Mouse (Mus musculus) cerebellum, postnatal 10 days (tissue): ENCODE measurements around the gene Gm20449.
A peak's percentile ranks its signal among the peaks of the same experiment; 100 is the strongest.
"Not testable (repeated sequence)": the region's sequence is repeated elsewhere in the genome, so short reads cannot be mapped to it uniquely, and the experiment has no call there.

Source experiments
- DNase-seq, 2 experiments: peaks; one replicate each; pipeline ENCODE4 v3.0.0; 2021; ENCODE audit warnings: mixed read lengths in 2 of 2

Gene Gm20449

DNA sequence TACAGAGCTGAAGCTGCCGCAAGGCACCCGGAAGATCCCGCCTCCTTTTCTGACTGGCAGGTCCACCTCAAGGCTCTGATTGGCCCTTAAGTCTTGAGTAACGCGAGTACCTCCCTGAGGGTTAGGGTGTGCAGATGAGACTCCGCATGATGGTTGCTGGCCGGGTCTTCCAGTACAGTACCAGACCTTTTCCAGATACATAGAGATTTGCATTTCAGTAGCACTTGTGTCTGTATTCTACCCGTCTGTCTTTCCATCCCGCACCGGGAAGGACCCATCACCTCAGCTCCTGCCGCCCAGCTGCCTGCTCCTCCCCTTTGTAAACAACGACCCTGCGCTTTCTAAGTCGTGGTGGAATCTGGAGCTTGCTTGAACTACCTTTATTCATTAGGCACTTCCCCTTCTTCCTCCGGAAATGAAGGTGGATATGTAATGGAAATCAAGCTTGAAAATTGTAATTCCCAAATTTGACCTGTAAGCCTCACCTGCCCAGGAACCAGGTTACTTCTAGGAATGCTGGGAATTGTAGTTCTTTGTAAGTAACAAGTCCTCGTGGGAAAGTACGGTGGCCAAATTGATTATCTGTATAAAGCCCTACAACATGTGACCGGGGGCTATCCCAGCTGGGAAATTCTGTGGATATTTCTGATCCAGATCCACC lies at the start of gene Gm20449, which contains the start of gene AW146154:
Gm20449 (minus strand) TSS at position 29 of the 661 bp plus-strand sequence.
AW146154 (minus strand) TSS at position 502 of the 661 bp plus-strand sequence.
- peak; percentile 99 for DNase-seq

DNA sequence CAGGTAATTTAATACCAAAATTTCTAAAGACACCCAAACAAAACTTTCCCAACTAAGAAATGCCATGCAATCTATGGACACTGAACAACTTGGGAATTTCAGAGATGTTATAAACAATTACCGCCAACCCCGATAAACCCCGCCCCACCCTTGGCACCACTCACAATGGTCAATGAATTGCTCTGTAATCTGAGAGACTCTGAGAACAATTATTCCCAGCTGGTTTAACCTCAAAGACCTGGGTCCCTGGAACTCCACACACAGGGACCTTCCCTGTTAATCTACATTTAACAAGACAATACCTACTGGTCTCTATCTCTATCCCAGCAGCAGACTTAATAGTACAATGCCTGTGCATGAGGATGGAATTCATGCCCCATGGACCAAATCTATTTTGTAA lies 13.5 kb upstream of the Gm20449 start:
- no peak for DNase-seq

DNA sequence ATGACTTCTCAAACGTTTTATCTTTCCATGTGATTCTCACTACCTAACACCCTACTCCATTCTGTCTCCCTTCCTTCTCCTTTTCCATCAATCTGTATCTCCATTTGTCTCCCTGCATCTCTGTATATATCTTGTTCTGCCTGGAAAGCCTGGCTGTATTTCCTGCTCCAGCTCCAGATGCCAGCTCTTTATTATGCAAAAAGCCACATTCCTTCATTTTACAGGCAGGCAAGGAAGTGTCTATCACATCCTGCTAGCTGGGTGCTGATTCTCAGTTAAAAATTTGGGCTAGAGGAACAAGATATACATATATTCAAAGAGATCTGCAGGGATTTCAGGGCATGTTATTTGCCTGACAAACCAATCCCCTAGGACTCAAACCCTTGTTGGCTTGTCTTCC lies 13.0 kb upstream of the Gm20449 start:
- no peak for DNase-seq

DNA sequence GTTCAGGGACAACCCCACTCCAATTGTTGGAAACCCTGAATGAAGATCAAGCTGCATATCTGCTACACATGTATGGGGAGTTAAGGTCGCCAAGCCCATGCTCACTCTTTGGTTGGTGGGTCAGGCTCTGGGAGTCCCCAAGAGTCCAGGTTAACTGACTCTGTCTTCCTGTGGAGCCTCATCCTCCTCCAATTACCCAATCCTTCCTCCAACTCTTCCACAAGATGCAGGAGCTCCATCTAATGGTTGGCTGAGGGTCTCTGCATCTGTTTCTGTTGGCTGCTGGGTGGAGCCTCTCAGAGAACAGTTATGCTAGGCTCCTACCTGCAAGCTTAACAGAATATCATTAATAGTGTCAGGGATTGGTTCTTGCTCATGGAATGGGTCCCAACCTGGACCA lies 3.2 kb upstream of the Gm20449 start:
- peak in 1 of 2 experiments; percentile 5 for DNase-seq

DNA sequence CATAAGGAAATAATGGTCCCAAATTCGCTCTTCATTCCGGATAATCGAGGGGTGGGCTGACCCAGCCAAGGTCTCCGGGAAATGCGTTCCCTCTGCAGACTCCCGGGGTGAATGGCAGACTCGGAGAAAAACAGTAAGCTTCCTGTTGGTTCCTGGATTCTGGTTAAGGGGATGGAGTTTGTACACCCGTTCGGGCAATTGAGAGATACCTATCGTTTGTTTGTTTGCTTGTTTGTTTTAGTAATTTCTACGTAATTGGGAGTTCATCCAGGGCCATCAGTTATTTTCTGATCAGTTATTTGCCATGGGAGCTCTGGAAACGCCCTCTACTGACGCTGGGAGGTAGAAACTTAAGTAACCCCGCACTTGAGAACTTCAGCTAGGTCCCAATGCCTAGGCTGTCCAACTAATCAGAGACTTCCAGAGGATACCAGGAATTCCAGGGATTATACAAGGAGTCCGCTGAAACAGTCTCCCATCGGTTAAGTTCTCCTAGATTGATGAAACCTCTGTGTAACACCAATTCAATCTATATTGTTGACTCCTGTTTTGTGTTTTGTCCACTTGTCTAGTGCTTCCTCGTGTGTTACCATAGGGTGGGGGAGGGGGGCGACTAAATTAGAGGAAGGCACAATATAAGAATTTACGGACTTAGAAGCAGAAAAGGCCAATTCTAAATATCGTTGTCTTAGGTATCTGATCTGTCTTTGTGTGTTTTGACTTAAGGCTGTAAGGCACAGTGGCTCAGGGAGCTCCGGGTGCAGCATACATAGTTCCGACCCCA lies 1.1 kb upstream of the Gm20449 start:
- peak; percentile 69 to 75 for DNase-seq

DNA sequence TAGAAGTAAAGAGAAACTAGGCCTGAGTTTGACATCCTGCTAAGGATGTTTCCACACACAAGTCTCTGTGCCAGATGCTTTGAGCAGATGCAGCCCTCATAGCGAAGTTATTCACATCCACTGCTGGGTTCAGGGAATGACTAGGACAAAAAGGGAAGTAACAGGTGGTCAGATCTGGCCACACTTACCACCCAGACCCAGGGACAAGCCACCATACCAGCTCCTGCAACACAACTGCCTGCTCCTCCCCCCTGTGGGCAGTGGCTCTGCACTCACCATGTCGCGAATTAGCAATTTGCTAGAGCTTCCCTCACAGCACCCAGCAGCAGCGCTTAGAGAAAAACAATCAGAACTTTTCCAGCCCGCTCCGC lies 214 bp downstream of the Gm20449 start:
- not testable (repeated sequence) for DNase-seq

DNA sequence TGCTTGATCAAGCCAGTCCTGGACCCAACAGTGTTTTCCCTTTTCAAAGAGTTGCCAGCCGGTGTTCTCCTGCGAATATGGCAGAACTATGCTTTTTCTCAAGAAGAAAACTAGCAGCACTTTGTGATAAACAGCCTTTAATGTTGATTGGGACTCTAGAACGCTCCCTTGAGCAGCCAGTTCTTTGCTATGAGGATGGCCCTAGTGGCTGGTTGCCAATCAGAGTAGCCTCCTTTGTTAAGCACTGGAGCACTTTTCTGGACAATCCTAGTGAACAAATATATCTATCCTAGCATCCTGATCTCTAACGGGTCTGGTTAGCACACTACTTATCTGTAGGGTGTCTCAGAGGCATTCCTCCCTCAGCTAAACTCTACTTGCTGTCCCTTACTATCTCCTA lies 753 bp downstream of the Gm20449 start:
- DNase-seq: peak; percentile 36 to 51

DNA sequence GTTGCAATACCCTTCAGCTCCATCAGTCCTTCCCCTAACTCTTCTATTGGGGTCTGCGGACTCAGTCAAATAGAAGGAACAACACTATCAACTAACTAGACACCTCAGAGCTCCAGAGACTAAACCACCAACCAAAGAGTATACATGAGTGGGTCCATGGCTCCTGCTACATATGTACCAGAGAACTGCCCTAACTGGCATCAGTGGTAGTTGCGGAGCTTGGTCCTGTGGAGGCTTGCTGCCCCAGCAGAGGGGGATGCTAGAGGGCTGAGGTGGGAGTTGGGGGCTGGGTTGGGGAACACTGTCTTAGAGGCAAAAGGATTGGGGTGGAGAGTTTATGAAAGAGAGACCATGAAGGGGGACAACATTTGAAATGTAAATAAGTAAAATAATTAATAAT lies 1.3 kb downstream of the Gm20449 start:
- DNase-seq: peak; percentile 18 to 25

DNA sequence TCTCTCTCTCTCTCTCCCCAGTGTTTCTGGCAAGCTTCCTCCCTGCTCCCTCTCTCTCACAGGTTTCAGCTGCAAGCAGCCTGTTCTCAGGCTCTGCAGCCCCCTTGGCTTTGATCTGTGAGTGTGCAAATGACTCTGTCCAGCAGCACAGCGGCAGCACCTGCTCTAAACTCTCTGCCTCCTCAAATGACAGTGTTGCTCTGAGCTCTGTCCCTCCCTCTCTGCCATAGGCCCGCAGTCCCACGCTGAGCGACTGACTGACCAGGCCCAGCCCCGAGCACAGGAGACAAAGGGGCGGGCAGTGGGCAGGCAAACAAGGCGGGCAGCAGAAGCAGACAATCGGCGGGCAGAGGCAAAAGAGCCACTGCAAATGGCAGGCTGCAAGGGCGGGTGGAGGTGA lies 47.4 kb downstream of the Gm20449 start:
- peak in 1 of 2 experiments; percentile 2 for DNase-seq

DNA sequence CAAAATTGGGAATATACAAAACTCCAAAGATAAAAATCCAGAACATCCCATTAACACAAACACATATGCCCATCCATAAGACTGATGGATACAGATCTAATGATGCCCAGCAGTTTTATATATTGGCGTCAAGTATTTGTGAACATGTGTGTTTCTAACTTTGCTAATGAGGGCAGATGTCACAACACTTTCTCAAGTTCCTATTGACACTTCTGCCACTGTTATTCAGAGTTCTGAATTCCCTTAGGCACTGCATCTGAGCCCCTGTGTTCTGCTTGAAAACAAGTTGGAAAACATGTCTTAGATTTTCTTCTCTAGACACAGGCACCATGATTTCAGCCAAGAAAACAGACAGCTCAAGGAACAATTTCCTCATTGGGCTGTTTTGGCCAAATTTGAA lies 50.6 kb downstream of the Gm20449 start, which contains the start of gene Vmn2r57:
Vmn2r57 (minus strand) TSS at position 101 of the 400 bp plus-strand sequence.
- DNase-seq: not testable (repeated sequence)

DNA sequence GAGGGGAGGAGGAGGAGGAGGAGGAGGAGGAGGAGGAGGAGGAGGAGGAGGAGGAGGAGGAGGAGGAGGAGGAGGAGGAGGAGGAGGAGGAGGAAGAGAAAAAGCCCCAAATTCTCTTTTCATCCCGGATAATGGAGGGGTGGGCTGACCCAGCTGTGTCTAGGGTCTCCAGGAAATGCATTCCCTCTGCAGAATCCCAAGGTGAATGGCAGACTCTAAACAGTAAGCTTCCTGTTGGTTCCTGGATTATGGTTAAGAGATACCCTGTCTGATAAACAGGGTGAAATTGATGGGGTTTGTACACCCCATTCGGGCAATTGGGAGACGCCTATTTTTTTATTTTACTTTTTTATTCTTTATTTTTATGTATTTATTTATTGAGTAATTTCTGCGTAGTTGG lies 105.1 kb downstream of the Gm20449 start:
- peak; percentile 4 for DNase-seq

DNA sequence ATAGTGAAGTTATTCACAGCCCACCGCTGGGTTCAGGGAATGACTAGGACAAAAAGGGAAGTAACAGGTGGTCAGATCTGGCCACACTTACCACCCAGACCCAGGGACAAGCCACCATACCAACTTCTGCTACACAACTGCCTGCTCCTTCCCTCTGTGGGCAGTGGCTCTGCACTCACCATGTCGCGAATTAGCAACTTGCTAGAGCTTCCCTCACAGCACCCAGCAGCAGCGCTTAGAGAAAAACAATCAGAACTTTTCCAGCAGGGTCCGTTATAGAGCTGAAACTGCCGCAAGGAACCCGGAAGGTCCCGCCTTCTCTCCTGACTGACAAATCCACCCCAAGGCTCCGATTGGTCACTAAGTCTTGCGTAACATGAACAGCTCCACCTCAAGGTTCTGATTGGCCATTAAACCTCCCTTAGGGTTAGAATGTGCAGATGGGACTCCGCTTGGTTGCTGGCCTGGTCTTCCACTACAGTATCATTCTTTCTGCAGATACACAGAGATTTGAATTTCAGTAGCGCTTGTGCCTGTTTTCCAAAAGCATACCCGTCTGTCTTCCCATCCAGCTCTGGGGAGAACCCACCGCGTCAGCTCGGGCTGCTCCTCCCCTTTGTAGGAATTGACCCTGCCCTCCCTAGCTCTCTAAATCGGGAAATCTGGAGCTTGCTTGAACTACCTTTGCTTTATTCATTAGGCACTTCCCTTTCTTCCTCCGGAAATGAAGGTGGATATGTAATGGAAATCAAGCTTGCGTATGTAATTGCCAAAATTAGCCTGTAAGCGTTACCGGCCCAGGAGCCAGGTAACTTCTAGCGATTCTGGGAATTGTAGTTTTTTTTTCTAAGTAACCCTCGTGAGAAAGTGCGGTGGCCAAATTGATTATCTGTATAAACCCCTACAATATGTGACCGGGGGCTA lies 105.9 kb downstream of the Gm20449 start, which contains the start of gene AI987944:
AI987944 (minus strand) TSS at position 332 of the 924 bp plus-strand sequence.
- DNase-seq: peak; percentile 87
